ENCODE assay signal across 8 mouse cellular contexts in the genomic region with DNA sequence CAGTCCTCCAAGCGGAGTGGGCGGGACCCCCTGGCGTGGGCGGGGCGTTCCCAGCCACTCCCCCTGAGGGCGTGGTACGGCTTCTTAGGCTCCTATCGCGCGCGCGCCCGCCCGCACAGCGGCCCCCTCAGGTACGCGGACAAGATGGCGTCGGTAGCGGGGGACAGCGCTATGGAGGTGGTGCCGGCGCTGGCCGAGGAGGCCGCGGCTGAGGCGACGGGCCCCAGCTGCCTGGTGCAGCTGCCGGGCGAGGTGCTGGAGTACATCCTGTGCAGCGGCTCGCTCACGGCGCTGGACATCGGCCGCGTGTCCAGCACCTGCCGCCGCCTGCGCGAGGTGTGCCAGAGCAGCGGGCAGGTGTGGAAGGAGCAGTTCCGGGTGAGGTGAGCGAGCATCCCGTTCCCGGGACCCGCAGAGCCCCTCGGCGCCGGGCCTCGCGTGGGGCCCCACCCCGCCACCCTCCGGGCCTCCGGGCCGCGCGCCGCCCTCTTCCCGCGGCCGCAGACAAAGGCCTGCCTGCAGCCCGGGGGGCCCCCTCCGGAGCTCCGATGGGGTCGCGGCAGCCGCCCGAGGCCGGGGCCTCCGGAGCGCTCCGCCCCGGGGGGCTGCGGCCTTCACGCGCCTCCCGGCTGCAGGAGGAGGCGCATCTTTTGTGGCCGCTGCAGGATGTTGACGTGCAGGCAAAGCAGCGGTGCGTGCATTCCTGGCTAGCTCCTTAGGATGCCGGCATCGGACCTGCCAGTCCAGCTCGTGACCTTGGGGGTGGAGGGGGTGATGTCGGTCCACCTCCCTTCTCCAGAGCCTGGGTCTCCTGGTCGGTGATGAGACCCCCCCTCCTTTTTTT. TPM values are rescaled to one million over a fixed set of nuclear protein-coding genes. Genes with fewer than 3 reads are reported as not detected.
DNase-seq lines count a peak whose midpoint lies in the region; ATAC-seq and TF ChIP-seq lines count a peak whose summit lies in the region.

A gene (plus strand): TSS at position 74 of the 844 bp plus-strand sequence.

- H3K27ac ChIP-seq in embryonic facial prominence, embryonic 14.5 days (replicated peaks; ENCODE audit: low read depth, low read length) = peak within 1 kb of the TSS; percentile 77
- H3K27ac ChIP-seq in limb, embryonic 14.5 days (replicated peaks; ENCODE audit: low read depth, low read length) = peak within 1 kb of the TSS; percentile 76
- H3K27ac ChIP-seq in midbrain, postnatal 0 days (ENCODE audit: low read depth, low read length) = peak within 1 kb of the TSS; percentile 94

- peak; percentile 40 for TF ChIP-seq CTCF in midbrain, postnatal 0 days (IDR thresholded peaks at IDR 0.05)

- peak within 1 kb of the TSS; percentile 96 for H3K4me3 ChIP-seq in embryonic facial prominence, embryonic 14.5 days (ENCODE audit: low read depth, low read length)
- H3K4me3 ChIP-seq in limb, embryonic 14.5 days (replicated peaks; ENCODE audit: low read length) = peak within 1 kb of the TSS; percentile 99
- H3K4me3 ChIP-seq in midbrain, postnatal 0 days (ENCODE audit: low read depth, low read length) = peak within 1 kb of the TSS; percentile 99

- 0 out of 2 replicates have a peak, but pooled peaks have one; percentile 48 for TF ChIP-seq POLR2A in limb, embryonic 14.5 days (IDR thresholded peaks at IDR 0.05; ENCODE audit: borderline replicate concordance, extremely low read depth, insufficient read depth, insufficient read length)

- 0% methylated on average over 39 of the region's 88 CpGs for WGBS in embryonic facial prominence, embryonic 14.5 days
- under 1% methylated on average over 51 of the region's 88 CpGs for WGBS in limb, embryonic 14.5 days
- WGBS in midbrain, postnatal 0 days = 0% methylated on average over 59 of the region's 88 CpGs

- H3K9me3 ChIP-seq in embryonic facial prominence, embryonic 14.5 days (ENCODE audit: control insufficient read depth, low read length) = no peaks in the 10 kb centered on the region
- no peaks in the 10 kb centered on the region for H3K9me3 ChIP-seq in limb, embryonic 14.5 days (ENCODE audit: control insufficient read depth, low read length)
- no peaks in the 10 kb centered on the region for H3K9me3 ChIP-seq in midbrain, postnatal 0 days (ENCODE audit: low read length)

- peak; percentile 94 for ATAC-seq in embryonic facial prominence, embryonic 14.5 days (ENCODE audit: low read depth)
- ATAC-seq in limb, embryonic 14.5 days (ENCODE audit: low FRiP score, low read depth) = peak; percentile 94
- peak; percentile 87 for ATAC-seq in midbrain, postnatal 0 days (ENCODE audit: low FRiP score)

- H3K9ac ChIP-seq in embryonic facial prominence, embryonic 14.5 days (ENCODE audit: low read depth, low read length) = peak within 1 kb of the TSS; percentile 91
- peak within 1 kb of the TSS; percentile 92 for H3K9ac ChIP-seq in limb, embryonic 14.5 days (ENCODE audit: low read depth, low read length, severe bottlenecking)
- peak within 1 kb of the TSS; percentile 98 for H3K9ac ChIP-seq in midbrain, postnatal 0 days (replicated peaks; ENCODE audit: low read length, poor library complexity, severe bottlenecking)

- H3K36me3 ChIP-seq in embryonic facial prominence, embryonic 14.5 days (ENCODE audit: control insufficient read depth, insufficient read depth, low read length) = peaks cover 33% of the 10 kb centered on the region
- peaks cover 24% of the 10 kb centered on the region for H3K36me3 ChIP-seq in limb, embryonic 14.5 days (ENCODE audit: control insufficient read depth, insufficient read depth, low read length)
- peaks cover 12% of the 10 kb centered on the region; the same call in 1 of the 2 replicates for H3K36me3 ChIP-seq in midbrain, postnatal 0 days (ENCODE audit: insufficient read depth, low read length)

- peak within 1 kb of the TSS; percentile 62 for H3K4me2 ChIP-seq in embryonic facial prominence, embryonic 14.5 days (ENCODE audit: low read depth, low read length)
- H3K4me2 ChIP-seq in limb, embryonic 14.5 days (replicated peaks; ENCODE audit: low read depth, low read length, severe bottlenecking) = peak within 1 kb of the TSS; percentile 80
- H3K4me2 ChIP-seq in midbrain, postnatal 0 days (ENCODE audit: low read depth, low read length, poor library complexity, severe bottlenecking) = peak within 1 kb of the TSS; percentile 53

- H3K27me3 ChIP-seq in embryonic facial prominence, embryonic 14.5 days (replicated peaks; ENCODE audit: control insufficient read depth, insufficient read depth, low read length) = no peaks in the 10 kb centered on the region
- H3K27me3 ChIP-seq in limb, embryonic 14.5 days (ENCODE audit: control insufficient read depth, insufficient read depth, low read length) = no peaks in the 10 kb centered on the region
- no peaks in the 10 kb centered on the region for H3K27me3 ChIP-seq in midbrain, postnatal 0 days (ENCODE audit: insufficient read depth, low read length)

- peak; percentile 93 for DNase-seq in 3T3-L1 (ENCODE audit: low read depth, low spot score)
- DNase-seq in adrenal gland, postnatal 4 days (ENCODE audit: low spot score in 2 of 2) = peak; percentile 93 to 96
- DNase-seq in embryonic facial prominence, embryonic 14.5 days (ENCODE audit: low spot score) = peak; percentile 98
- DNase-seq in heart, adult 8-10 months (ENCODE audit: low spot score) = peak; percentile 95
- DNase-seq in kidney, adult 9 months = peak; percentile 99
- DNase-seq in limb, embryonic 14.5 days (ENCODE audit: low spot score) = peak; percentile 96
- DNase-seq in midbrain, postnatal 0 days (ENCODE audit: low spot score) = peak; percentile 98
- DNase-seq in spleen, postnatal 14 days (ENCODE audit: low spot score in 2 of 2) = peak; percentile 77 to 80

- H3K4me1 ChIP-seq in embryonic facial prominence, embryonic 14.5 days (ENCODE audit: control insufficient read depth, insufficient read depth, low read length) = peaks cover 12% of the 10 kb centered on the region
- peaks cover 9% of the 10 kb centered on the region for H3K4me1 ChIP-seq in limb, embryonic 14.5 days (ENCODE audit: control insufficient read depth, insufficient read depth, low read length)
- H3K4me1 ChIP-seq in midbrain, postnatal 0 days (ENCODE audit: insufficient read depth, low read length) = peaks cover 7% of the 10 kb centered on the region; the same call in 1 of the 2 replicates

RNA-seq across cellular contexts. Expression of the gene that starts here (rescaled TPM):
- total RNA-seq in adrenal gland, postnatal 4 days (2021) = 10 to 100 TPM; 89.3 to 94.4 TPM
- 43.6 and 50.9 TPM in 2 replicates for polyA plus RNA-seq in embryonic facial prominence, embryonic 14.5 days (2014; fragmentation: Nextera tagmentation; extraction: Ambion mirVana)
- total RNA-seq in heart, adult 8-10 months (2022) = 10 to 100 TPM; 29.2 to 43.0 (median 35.2) TPM
- polyA plus RNA-seq in limb, embryonic 14.5 days (2012; rRNA removed) = 52.5 and 67.0 TPM in 2 replicates
- 44.2 and 56.4 TPM in 2 replicates for polyA plus RNA-seq in limb, embryonic 14.5 days (2014; fragmentation: Nextera tagmentation; extraction: Ambion mirVana)
- 203 and 212 TPM in 2 replicates for total RNA-seq in midbrain, postnatal 0 days (2014; rRNA removed)
- polyA plus RNA-seq in midbrain, postnatal 0 days (2015; fragmentation: Nextera tagmentation; extraction: Ambion mirVana) = 149 and 156 TPM in 2 replicates

Comparison
In these comparisons a context has a peak if more than half of its experiments do, and no peak if none do; other contexts are left out.
1. Peak in every context shown above with its lines: DNase-seq, ATAC-seq, H3K4me3 ChIP-seq and H3K27ac ChIP-seq.